Mouse (Mus musculus) ES-E14 (cell line): ENCODE measurements around the gene B230104I21Rik. TPM values are rescaled to one million over a fixed set of nuclear protein-coding genes. Genes with fewer than 3 reads are reported as not detected.

ENCODE experiments used
- DNase-seq: peaks from one replicate; pipeline ENCODE4 v3.0.0-alpha.2; 2013; ENCODE audit warnings: low read depth, low spot score
- H3K27ac ChIP-seq: 2 replicates; pipeline ENCODE4 v1.5.1; 2012; ENCODE audit warnings: low read depth, mild to moderate bottlenecking, low read length, moderate library complexity, mixed read lengths; ENCODE audit not compliant: poor library complexity, insufficient read depth, severe bottlenecking
- H3K36me3 ChIP-seq: 2 replicates; pipeline ENCODE4 v1.6.1; 2012; ENCODE audit warnings: mild to moderate bottlenecking, low read length, moderate library complexity, mixed read lengths; ENCODE audit not compliant: control insufficient read depth, poor library complexity, insufficient read depth, severe bottlenecking
- H3K4me1 ChIP-seq, 2 experiments: fragments of 150-350 bp in 1 of 2; sonication (generic) in 1 of 2; 2 replicates each; pipeline ENCODE4 v1.6.1; 2012; ENCODE audit warnings: low read length in 2 of 2, mild to moderate bottlenecking in 1 of 2, mixed read lengths in 1 of 2; ENCODE audit not compliant: control insufficient read depth in 2 of 2, insufficient read depth in 2 of 2, poor library complexity in 1 of 2
- H3K4me3 ChIP-seq, 2 experiments: fragments of 150-350 bp in 1 of 2; sonication (generic) in 1 of 2; 2 replicates each; pipeline ENCODE4 v1.5.1; 2012; ENCODE audit warnings: low read length in 2 of 2, low read depth in 1 of 2, mild to moderate bottlenecking in 1 of 2, mixed read lengths in 1 of 2; ENCODE audit not compliant: insufficient read depth in 1 of 2, poor library complexity in 1 of 2, severe bottlenecking in 1 of 2
- H3K9ac ChIP-seq: 2 replicates; pipeline ENCODE4 v1.6.1; 2012; ENCODE audit warnings: low read depth, mild to moderate bottlenecking, low read length, mixed read lengths; ENCODE audit not compliant: poor library complexity, insufficient read depth, severe bottlenecking
- H3K9me3 ChIP-seq: fragments of 150-350 bp; sonication (generic); 2 replicates; pipeline ENCODE4 v1.6.1; 2012; ENCODE audit warnings: low read depth, mild to moderate bottlenecking, low read length; ENCODE audit not compliant: control insufficient read depth, insufficient read depth
- CHD2 ChIP-seq: IDR thresholded peaks from 2 replicates; pipeline ENCODE4 v1.6.1; 2014; ENCODE audit warnings: mild to moderate bottlenecking, low read depth, low read length, inconsistent platforms
- HCFC1 ChIP-seq: IDR thresholded peaks from 2 replicates; pipeline ENCODE4 v1.6.1; 2012; ENCODE audit warnings: low read length, inconsistent platforms, borderline replicate concordance; ENCODE audit not compliant: insufficient read depth
- MAFK ChIP-seq: IDR thresholded peaks from 2 replicates; pipeline ENCODE4 v1.6.1; 2014; ENCODE audit warnings: mild to moderate bottlenecking, low read depth, low read length, inconsistent platforms; ENCODE audit not compliant: insufficient read depth
- ZC3H11A ChIP-seq: IDR thresholded peaks from 2 replicates; pipeline ENCODE4 v1.6.1; 2012; ENCODE audit warnings: low read depth, mild to moderate bottlenecking, inconsistent platforms, low read length, borderline replicate concordance
- ZNF384 ChIP-seq: IDR thresholded peaks from 2 replicates; pipeline ENCODE4 v1.6.1; 2012; ENCODE audit warnings: low read depth, low read length, inconsistent platforms
- in situ Hi-C, 2 experiments: fragments of 600-800 bp; cut with MboI; formaldehyde crosslinking; loops; one replicate each; pipeline ENCODE4 v1.15.1; 2025; ENCODE audit warnings: low sequenced_read_pairs in 2 of 2, inconsistent platforms in 1 of 2; ENCODE audit not compliant: unreplicated experiment in 2 of 2
- total RNA-seq: library from RNA; depleted of rRNA; stranded (reverse); fragments of 300-350 nt; gene quantifications from 2 replicates; pipeline ENCODE4 v1.2.3, GENCODE M21; 2012; rRNA removed

The B230104I21Rik gene
- total RNA-seq: not detected in 2 replicates

DNA sequence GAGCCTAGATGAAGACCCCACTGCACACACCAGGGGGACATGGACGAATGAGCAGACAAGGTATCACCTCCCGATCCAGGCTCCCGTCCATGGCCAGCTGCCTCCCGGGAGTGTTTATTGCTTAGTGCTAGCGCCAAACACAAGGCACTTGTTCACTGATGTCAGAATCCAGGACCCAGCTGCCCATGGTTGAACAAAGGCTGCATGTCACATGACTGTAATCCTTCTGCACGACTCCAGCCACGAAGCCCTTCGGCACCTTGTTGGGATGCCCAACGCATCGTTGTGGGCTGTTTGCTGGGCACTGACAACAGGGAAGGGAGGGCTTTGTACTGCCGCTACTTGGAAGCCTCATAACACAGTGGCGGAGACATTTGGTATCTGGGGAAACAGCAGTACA, at the start of gene B230104I21Rik:
TSS of gene B230104I21Rik (plus strand) at position 367 of the 400 bp plus-strand sequence.
- H3K36me3 ChIP-seq: no peaks in the 10 kb centered on the region
- no peak for DNase-seq
- H3K9me3 ChIP-seq: no peaks in the 10 kb centered on the region
- H3K4me3 ChIP-seq: peak within 1 kb of the TSS in 1 of 2 experiments; percentile 2; a peak in 2 of 4 replicates
- TF ChIP-seq ZNF384 (no peak), MAFK (no peak), ZC3H11A (no peak), CHD2 (no peak), HCFC1 (no peak)
- no peak within 1 kb of the TSS for H3K9ac ChIP-seq
- in situ Hi-C loops: no loop called here
- no peak within 1 kb of the TSS for H3K27ac ChIP-seq
- H3K4me1 ChIP-seq: peaks cover 4 to 7% of the 10 kb centered on the region in 2 experiments; a peak in 1 of 4 replicates

DNA sequence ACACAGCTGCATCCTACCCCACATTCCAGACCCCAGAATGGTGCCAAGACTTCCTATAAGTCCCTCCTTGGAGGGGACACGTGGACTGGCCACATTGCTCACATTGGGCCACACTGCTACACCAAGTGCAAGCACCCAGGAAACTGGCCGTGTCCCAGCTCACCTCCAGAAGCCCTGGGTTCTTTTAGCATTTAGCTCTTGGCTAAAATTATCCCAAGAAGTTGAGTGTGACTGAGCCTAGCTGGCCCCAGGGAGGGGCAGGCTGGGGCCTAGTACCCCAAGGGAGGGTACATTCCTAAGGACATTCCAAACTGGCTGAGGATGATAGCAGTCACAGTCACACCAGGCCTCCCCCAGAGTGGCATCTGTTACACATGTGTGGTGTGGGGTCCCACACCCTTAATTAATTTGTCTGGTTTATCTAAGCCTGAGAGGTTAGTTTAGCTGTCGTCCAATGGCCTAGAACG, 42.2 kb upstream of the B230104I21Rik start:
- in situ Hi-C loops: no loop called here
- Histone ChIP-seq H3K36me3 (peaks cover 9% of the 10 kb centered on the region; the same call in 1 of the 2 replicates), H3K27ac (no peak overlapping the region), H3K9me3 (no peaks in the 10 kb centered on the region), H3K4me3 (no peak overlapping the region), H3K4me1 (peaks cover 1 to 4% of the 10 kb centered on the region in 2 experiments; a peak in 1 of 4 replicates), H3K9ac (no peak overlapping the region)
- no peak for DNase-seq
- no peak for TF ChIP-seq CHD2
- TF ChIP-seq ZNF384: no peak
- TF ChIP-seq MAFK: no peak
- no peak for TF ChIP-seq HCFC1
- TF ChIP-seq ZC3H11A: no peak

DNA sequence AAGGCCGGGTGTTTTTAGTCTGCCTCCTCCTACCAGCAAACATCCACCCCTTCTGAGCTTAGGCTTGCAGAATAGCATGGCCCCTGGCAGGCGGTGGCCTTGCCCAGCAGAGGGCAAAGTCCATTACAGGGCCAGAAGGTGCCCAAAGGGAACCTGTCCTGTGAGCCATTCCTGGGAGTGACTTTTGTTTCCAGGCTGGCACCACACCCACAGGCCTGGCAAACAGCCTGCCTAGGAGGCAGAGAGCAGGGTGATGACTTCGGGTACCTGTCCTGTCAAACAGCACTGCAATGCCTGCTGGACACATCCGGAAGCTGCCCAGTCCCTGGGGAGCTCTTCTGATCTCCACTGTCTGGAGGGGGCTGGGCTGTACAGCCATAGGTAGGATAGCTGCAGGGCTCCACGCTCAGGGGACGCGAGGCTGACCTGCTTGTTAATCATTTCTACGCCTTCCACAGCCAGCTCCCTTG, 41.6 kb upstream of the B230104I21Rik start:
- in situ Hi-C loops: no loop called here
- no peaks in the 10 kb centered on the region for H3K9me3 ChIP-seq
- H3K4me1 ChIP-seq: peaks cover 1 to 8% of the 10 kb centered on the region in 2 experiments; a peak in 1 of 4 replicates
- DNase-seq: no peak
- no peak overlapping the region for H3K4me3 ChIP-seq
- TF ChIP-seq HCFC1: no peak
- TF ChIP-seq ZC3H11A: no peak
- TF ChIP-seq ZNF384: no peak
- no peak for TF ChIP-seq MAFK
- no peak for TF ChIP-seq CHD2
- H3K27ac ChIP-seq: no peak overlapping the region
- no peak overlapping the region for H3K9ac ChIP-seq
- H3K36me3 ChIP-seq: peaks cover 5% of the 10 kb centered on the region; the same call in 1 of the 2 replicates

DNA sequence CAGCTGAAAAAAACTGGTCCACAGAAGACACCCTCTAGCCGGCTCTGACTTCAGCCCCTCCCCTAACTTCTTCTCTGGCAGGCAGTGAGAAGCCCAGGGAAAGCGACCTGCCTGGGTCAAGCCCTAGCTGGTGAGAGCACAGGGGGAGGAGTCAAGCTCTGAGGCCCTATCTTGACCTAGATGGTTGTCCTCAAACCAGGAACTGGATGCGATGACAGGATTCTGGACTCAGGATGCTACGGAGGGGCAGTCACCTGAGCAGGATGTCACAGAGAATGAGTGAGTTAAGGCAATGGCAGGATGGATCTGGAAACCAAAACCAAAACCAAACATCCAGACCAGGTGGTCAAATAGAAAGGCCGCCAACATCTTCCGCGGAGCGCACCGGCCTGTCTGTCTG, 38.2 kb upstream of the B230104I21Rik start:
- H3K9me3 ChIP-seq: no peaks in the 10 kb centered on the region
- no peak overlapping the region for H3K9ac ChIP-seq
- H3K4me3 ChIP-seq: peak overlapping the region in 1 of 2 experiments; percentile 28; a peak in 1 of 4 replicates
- no peak overlapping the region for H3K27ac ChIP-seq
- peaks cover 1 to 15% of the 10 kb centered on the region in 2 experiments; a peak in 1 of 4 replicates for H3K4me1 ChIP-seq
- DNase-seq: peak; percentile 67
- in situ Hi-C loops: no loop called here
- no peaks in the 10 kb centered on the region for H3K36me3 ChIP-seq
- TF ChIP-seq HCFC1: no peak
- no peak for TF ChIP-seq ZNF384
